Mouse (Mus musculus) stomach, postnatal 0 days (tissue): Measurements from ENCODE around the gene Ralbp1. TPM values are rescaled to one million over a fixed set of nuclear protein-coding genes. Genes with fewer than 3 reads are reported as not detected.
A peak's percentile ranks its signal among the peaks of the same experiment; 100 is the strongest.

Source experiments
- ATAC-seq: fragments of 200-750 bp; cut with Nextera tagmentation; 2 replicates; pipeline ENCODE4 v1.8.0; 2017; ENCODE audit not compliant: low FRiP score, low TSS enrichment
- DNase-seq: peaks from one replicate; pipeline ENCODE4 v3.0.0-alpha.2; 2016; ENCODE audit warnings: low spot score
- H3K27ac ChIP-seq: fragments of 300-500 bp; sonication (generic); replicated peaks from 2 replicates; pipeline ENCODE4 v1.5.1; 2014; ENCODE audit warnings: mild to moderate bottlenecking, control low read depth
- H3K27me3 ChIP-seq: fragments of 300-500 bp; sonication (generic); 2 replicates; pipeline ENCODE4 v1.6.1; 2014; ENCODE audit warnings: low read length; ENCODE audit not compliant: control insufficient read depth, insufficient read depth
- H3K36me3 ChIP-seq: fragments of 300-500 bp; sonication (generic); 2 replicates; pipeline ENCODE4 v1.6.1; 2014; ENCODE audit warnings: low read length, mixed read lengths; ENCODE audit not compliant: control insufficient read depth, insufficient read depth
- H3K4me1 ChIP-seq: fragments of 300-500 bp; sonication (generic); replicated peaks from 2 replicates; pipeline ENCODE4 v1.6.1; 2014; ENCODE audit warnings: antibody characterized with exemption; ENCODE audit not compliant: control insufficient read depth, insufficient read depth
- H3K4me2 ChIP-seq: fragments of 300-500 bp; sonication (generic); replicated peaks from 2 replicates; pipeline ENCODE4 v1.6.1; 2014; ENCODE audit warnings: low read depth, mild to moderate bottlenecking, control low read depth, moderate library complexity
- H3K4me3 ChIP-seq: fragments of 300-500 bp; sonication (generic); 2 replicates; pipeline ENCODE4 v1.5.1; 2014; ENCODE audit warnings: low read depth, low read length, control low read depth
- H3K9ac ChIP-seq: fragments of 300-500 bp; sonication (generic); 2 replicates; pipeline ENCODE4 v1.6.1; 2014; ENCODE audit warnings: mild to moderate bottlenecking, low read length, control low read depth, mixed read lengths
- H3K9me3 ChIP-seq: fragments of 300-500 bp; sonication (generic); 2 replicates; pipeline ENCODE4 v1.6.1; 2016; ENCODE audit warnings: low read length; ENCODE audit not compliant: control insufficient read depth
- CTCF ChIP-seq: IDR thresholded peaks from 2 replicates; pipeline ENCODE4 v1.5.1; 2016; ENCODE audit warnings: antibody characterized with exemption, low read depth, mild to moderate bottlenecking, moderate library complexity
- EP300 ChIP-seq: optimal IDR thresholded peaks from 2 replicates; pipeline ENCODE3; 2016; ENCODE audit warnings: antibody characterized with exemption
- WGBS: fragments of 180-500 bp; shearing (Covaris S2); extraction: QIAGEN DNeasy Blood & Tissue Kit; methylation state at CpG from one replicate; pipeline ENCODE4 v1.1.7; 2014; 5-methylcytosine and 5-hydroxymethylcytosine counted together
- polyA plus RNA-seq: library from polyadenylated mRNA; unstranded; fragments of >200 nt; fragmentation: Nextera tagmentation; extraction: Ambion mirVana; gene quantifications from 2 replicates; pipeline ENCODE4 v1.2.1, GENCODE M21; 2015

Ralbp1 gene
- polyA plus RNA-seq, 1 experiment from 2014 or later, result 114 TPM

DNA sequence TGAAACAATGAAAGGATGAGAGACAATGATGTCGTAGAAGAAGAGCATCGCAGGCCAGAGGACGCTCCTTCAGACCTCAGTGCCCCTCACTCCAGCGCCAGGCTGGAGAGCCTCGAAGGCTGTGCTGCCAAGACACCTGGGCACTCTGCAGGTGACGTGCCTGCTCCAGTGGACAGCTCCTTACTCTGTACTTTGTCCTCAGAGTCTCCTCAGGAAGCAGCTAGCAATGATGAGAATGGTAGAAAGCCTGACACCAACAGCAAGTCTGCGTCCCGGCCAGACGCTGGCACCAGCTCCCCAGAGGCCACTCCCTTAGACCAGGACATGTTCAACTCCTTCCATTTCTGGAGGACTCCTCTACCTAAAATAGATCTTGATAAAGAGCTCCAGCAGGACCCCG is 61.4 kb downstream of the Ralbp1 start:
- no peaks in the 10 kb centered on the region for H3K9me3 ChIP-seq
- TF ChIP-seq EP300 (no peak), CTCF (no peak)
- no peak overlapping the region for H3K27ac ChIP-seq
- ATAC-seq, result no peak
- no peak overlapping the region for H3K4me2 ChIP-seq
- DNase-seq, result no peak
- H3K9ac ChIP-seq, result no peak overlapping the region
- H3K36me3 ChIP-seq, result peaks cover 21% of the 10 kb centered on the region
- WGBS, result 90% methylated on average over 10 of the region's 10 CpGs
- no peak overlapping the region for H3K4me3 ChIP-seq
- no peaks in the 10 kb centered on the region for H3K27me3 ChIP-seq
- H3K4me1 ChIP-seq, result no peaks in the 10 kb centered on the region

- Histone ChIP-seq H3K9ac (no peak overlapping the region), H3K36me3 (peaks cover 17% of the 10 kb centered on the region), H3K9me3 (no peaks in the 10 kb centered on the region), H3K27ac (no peak overlapping the region), H3K4me1 (no peaks in the 10 kb centered on the region), H3K27me3 (no peaks in the 10 kb centered on the region), H3K4me3 (no peak overlapping the region), H3K4me2 (no peak overlapping the region)
- ATAC-seq, result no peak
- WGBS, result 75% methylated on average over 5 of the region's 5 CpGs
- no peak for TF ChIP-seq EP300
- TF ChIP-seq CTCF, result no peak
- no peak for DNase-seq
Observed at GRCm38 (mm10) chr17:65822423-65822822, 63.2 kb downstream of the Ralbp1 start.

GRCm38 (mm10) chr17:65820197-65820596 is 65.4 kb downstream of the Ralbp1 start:
- WGBS, result 64% methylated on average over 5 of the region's 5 CpGs
- TF ChIP-seq CTCF, result no peak
- TF ChIP-seq EP300, result no peak
- DNase-seq, result no peak

GRCm38 (mm10) chr17:65813763-65814162 is 71.8 kb downstream of the Ralbp1 start:
- H3K36me3 ChIP-seq, result peaks cover 16% of the 10 kb centered on the region; the same call in 1 of the 2 replicates
- H3K4me3 ChIP-seq, result no peak overlapping the region
- DNase-seq (peak; percentile 44), ATAC-seq (peak; percentile 90)
- 63% methylated on average over 8 of the region's 8 CpGs for WGBS
- H3K4me1 ChIP-seq, result no peaks in the 10 kb centered on the region
- no peaks in the 10 kb centered on the region for H3K27me3 ChIP-seq
- no peak overlapping the region for H3K27ac ChIP-seq
- H3K9me3 ChIP-seq, result no peaks in the 10 kb centered on the region
- no peak overlapping the region for H3K4me2 ChIP-seq
- TF ChIP-seq EP300, result no peak
- TF ChIP-seq CTCF, result no peak
- H3K9ac ChIP-seq, result no peak overlapping the region

More at GRCm38 (mm10) chr17:65820197-65820596, 65.4 kb downstream of the Ralbp1 start:
- Histone ChIP-seq H3K4me3 (no peak overlapping the region), H3K9ac (no peak overlapping the region), H3K27ac (no peak overlapping the region), H3K36me3 (peaks cover 23% of the 10 kb centered on the region), H3K9me3 (no peaks in the 10 kb centered on the region), H3K27me3 (no peaks in the 10 kb centered on the region), H3K4me1 (no peaks in the 10 kb centered on the region), H3K4me2 (no peak overlapping the region)
- no peak for ATAC-seq

- Histone ChIP-seq H3K36me3 (peaks cover 12% of the 10 kb centered on the region; the same call in 1 of the 2 replicates), H3K4me2 (no peak overlapping the region), H3K9me3 (no peaks in the 10 kb centered on the region), H3K27me3 (no peaks in the 10 kb centered on the region), H3K27ac (peak overlapping the region; percentile 30; the same call in 1 of the 2 replicates), H3K9ac (no peak overlapping the region), H3K4me1 (no peaks in the 10 kb centered on the region), H3K4me3 (no peak overlapping the region)
- ATAC-seq (peak; percentile 88), DNase-seq (peak; percentile 79)
- WGBS, result 52% methylated on average over 5 of the region's 5 CpGs
- TF ChIP-seq EP300 (no peak), CTCF (peak; percentile 60)
Observed at GRCm38 (mm10) chr17:65811032-65811431, 74.6 kb downstream of the Ralbp1 start.

- no peak for DNase-seq
- H3K9me3 ChIP-seq, result no peaks in the 10 kb centered on the region
- H3K27me3 ChIP-seq, result no peaks in the 10 kb centered on the region
- no peak overlapping the region for H3K4me2 ChIP-seq
- H3K4me3 ChIP-seq, result no peak overlapping the region
- no peaks in the 10 kb centered on the region for H3K4me1 ChIP-seq
- H3K9ac ChIP-seq, result no peak overlapping the region
- TF ChIP-seq EP300 (no peak), CTCF (no peak)
- H3K36me3 ChIP-seq, result peaks cover 6% of the 10 kb centered on the region; the same call in 1 of the 2 replicates
- no peak for ATAC-seq
- H3K27ac ChIP-seq, result no peak overlapping the region
- WGBS, result 77% methylated on average over 2 of the region's 2 CpGs
Observed at GRCm38 (mm10) chr17:65806416-65806815, 79.2 kb downstream of the Ralbp1 start.
